Mouse (Mus musculus): ENCODE measurements around the gene 2410131K14Rik. TPM values are rescaled to one million over a fixed set of nuclear protein-coding genes. Genes with fewer than 3 reads are reported as not detected.
A peak's percentile ranks its signal among the peaks of the same experiment; 100 is the strongest.

Gene 2410131K14Rik
- polyA plus RNA-seq, 1 experiment: 24.7 TPM

DNA sequence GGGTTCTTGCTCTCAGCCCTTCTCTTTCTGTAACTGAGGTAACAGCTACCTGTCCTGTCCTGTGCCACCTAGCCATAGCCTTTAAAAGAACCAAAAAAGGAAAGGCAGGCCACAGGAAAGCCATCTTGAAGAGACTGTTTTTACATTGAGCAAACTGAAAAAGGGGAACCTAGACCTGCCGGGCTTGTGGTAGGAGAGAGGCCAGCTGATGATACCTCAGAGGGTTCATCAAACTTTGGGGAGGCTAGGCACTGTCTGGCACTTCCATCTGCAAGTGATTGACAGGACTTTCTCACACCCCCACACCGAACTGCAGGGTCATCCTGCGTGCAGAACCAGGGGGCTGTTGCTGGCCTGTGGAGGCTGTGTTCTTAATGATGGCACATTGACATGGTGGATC is 8.5 kb downstream of the 2410131K14Rik start:
- no peak for DNase-seq
- Histone ChIP-seq H3K4me3 (replicated peaks; ENCODE audit: insufficient read depth, low read depth, low read length) (no peak overlapping the region), H3K4me1 (ENCODE audit: control insufficient read depth, insufficient read depth, low read length) (peaks cover 7% of the 10 kb centered on the region), H3K27me3 (ENCODE audit: control insufficient read depth, insufficient read depth, low read length) (no peaks in the 10 kb centered on the region), H3K27ac (ENCODE audit: insufficient read depth, low read length) (no peak overlapping the region)
- WGBS: 88% methylated on average over 3 of the region's 3 CpGs
- TF ChIP-seq POLR2A (IDR thresholded peaks at IDR 0.05; ENCODE audit: borderline replicate concordance, insufficient read depth, low read length) (no peak), CTCF (IDR thresholded peaks at IDR 0.05; ENCODE audit: borderline replicate concordance, insufficient read depth, low read depth, low read length) (no peak)

DNA sequence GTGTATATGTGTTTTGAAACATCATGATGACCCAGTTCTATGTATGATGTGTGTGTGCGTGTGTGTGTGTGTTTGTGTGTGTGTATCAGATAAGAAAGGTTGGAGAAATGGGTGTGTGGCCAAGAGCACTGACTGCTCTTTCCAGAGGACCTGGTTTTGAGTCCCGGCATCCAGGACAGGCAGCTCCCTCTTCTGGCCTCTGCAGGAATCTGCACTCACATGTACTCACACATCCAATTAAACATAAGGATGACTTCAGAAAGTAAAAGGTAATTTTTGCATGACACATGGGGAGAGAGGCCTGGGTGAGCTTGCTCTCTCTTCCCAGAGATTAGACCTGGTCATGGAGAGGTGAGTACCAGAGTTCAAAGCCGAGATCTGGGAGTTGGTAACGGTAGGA is 12.0 kb downstream of the 2410131K14Rik start:
- no peak overlapping the region for H3K27ac ChIP-seq (ENCODE audit: insufficient read depth, low read length)
- 95% methylated on average over 4 of the region's 4 CpGs for WGBS
- H3K27me3 ChIP-seq (ENCODE audit: control insufficient read depth, insufficient read depth, low read length): no peaks in the 10 kb centered on the region
- DNase-seq: no peak
- TF ChIP-seq CTCF (IDR thresholded peaks at IDR 0.05; ENCODE audit: borderline replicate concordance, insufficient read depth, low read depth, low read length): 0 out of 2 replicates have a peak, but pooled peaks have one; percentile 14
- TF ChIP-seq POLR2A (IDR thresholded peaks at IDR 0.05; ENCODE audit: borderline replicate concordance, insufficient read depth, low read length): no peak
- peaks cover 19% of the 10 kb centered on the region for H3K4me1 ChIP-seq (ENCODE audit: control insufficient read depth, insufficient read depth, low read length)
- no peak overlapping the region for H3K4me3 ChIP-seq (replicated peaks; ENCODE audit: insufficient read depth, low read depth, low read length)

DNA sequence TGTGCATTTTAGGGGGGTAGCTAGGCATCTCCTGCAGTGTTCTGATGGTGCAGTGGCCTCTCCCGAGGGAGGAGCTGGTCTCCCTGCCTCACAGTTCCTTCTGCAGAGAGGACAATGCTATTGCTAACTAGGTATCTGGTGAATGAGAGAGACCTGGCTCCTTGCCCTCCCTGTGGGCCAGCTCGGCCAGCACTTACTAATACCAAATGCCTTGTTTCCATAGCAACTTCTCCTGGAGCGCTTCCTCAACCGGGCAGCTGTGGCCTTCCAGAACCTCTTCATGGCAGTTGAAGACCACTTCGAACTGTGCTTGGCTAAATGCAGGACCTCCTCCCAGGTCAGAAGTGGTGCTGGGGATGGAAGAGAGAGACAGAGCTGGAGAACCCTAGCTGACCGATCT is 14.1 kb downstream of the 2410131K14Rik start:
- no peak for TF ChIP-seq POLR2A (IDR thresholded peaks at IDR 0.05; ENCODE audit: borderline replicate concordance, insufficient read depth, low read length)
- no peak for TF ChIP-seq CTCF (IDR thresholded peaks at IDR 0.05; ENCODE audit: borderline replicate concordance, insufficient read depth, low read depth, low read length)
- 23% methylated on average over 6 of the region's 6 CpGs for WGBS
- peaks cover 19% of the 10 kb centered on the region for H3K4me1 ChIP-seq (ENCODE audit: control insufficient read depth, insufficient read depth, low read length)
- no peak overlapping the region for H3K4me3 ChIP-seq (replicated peaks; ENCODE audit: insufficient read depth, low read depth, low read length)
- peak; percentile 65 to 72 for DNase-seq
- no peaks in the 10 kb centered on the region for H3K27me3 ChIP-seq (ENCODE audit: control insufficient read depth, insufficient read depth, low read length)
- no peak overlapping the region for H3K27ac ChIP-seq (ENCODE audit: insufficient read depth, low read length)

DNA sequence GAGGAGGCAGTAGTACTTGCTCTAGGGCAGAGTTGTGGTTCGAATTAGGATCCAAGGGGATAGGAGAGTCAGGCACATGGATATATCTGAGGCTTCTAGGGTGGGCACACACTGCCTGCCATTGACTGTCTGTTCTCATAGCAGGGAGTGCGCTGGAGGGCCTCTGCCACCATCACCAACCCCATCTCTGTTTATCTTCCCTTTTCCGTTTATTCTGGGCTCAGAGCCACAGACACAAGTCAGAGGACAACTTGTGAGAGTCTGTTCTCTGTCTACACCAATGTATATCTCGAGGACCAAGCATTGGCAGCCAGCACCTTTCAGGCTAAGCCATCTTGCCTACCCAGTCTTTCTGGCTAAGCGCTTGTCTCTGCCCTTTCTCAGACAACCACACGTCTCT is 14.6 kb downstream of the 2410131K14Rik start:
- DNase-seq: no peak
- Histone ChIP-seq H3K4me1 (ENCODE audit: control insufficient read depth, insufficient read depth, low read length) (peaks cover 19% of the 10 kb centered on the region), H3K27ac (ENCODE audit: insufficient read depth, low read length) (no peak overlapping the region), H3K27me3 (ENCODE audit: control insufficient read depth, insufficient read depth, low read length) (no peaks in the 10 kb centered on the region), H3K4me3 (replicated peaks; ENCODE audit: insufficient read depth, low read depth, low read length) (no peak overlapping the region)
- no peak for TF ChIP-seq POLR2A (IDR thresholded peaks at IDR 0.05; ENCODE audit: borderline replicate concordance, insufficient read depth, low read length)
- no peak for TF ChIP-seq CTCF (IDR thresholded peaks at IDR 0.05; ENCODE audit: borderline replicate concordance, insufficient read depth, low read depth, low read length)
- WGBS: 77% methylated on average over 6 of the region's 6 CpGs

DNA sequence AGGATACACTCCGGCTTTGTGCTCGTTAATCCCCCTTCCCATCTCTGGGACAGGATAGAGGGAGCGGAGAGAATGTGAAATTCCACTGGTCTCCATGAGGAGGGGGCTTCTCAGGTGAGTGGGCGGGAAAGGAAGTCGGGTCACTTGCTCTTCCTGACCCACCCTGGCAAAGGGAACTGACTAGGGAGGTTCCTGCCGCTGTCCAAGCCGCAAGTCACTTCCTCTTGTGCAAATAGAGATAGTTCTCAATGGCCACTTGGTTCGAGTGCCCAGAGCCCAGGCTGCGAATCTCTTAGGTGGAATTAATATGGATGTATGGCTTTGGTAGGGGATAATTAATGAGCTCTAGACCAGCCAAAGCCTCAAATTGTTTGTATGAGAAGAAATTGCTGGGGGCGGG is 15.0 kb downstream of the 2410131K14Rik start:
- H3K4me1 ChIP-seq (ENCODE audit: control insufficient read depth, insufficient read depth, low read length): peaks cover 19% of the 10 kb centered on the region
- H3K27ac ChIP-seq (ENCODE audit: insufficient read depth, low read length): no peak overlapping the region
- H3K27me3 ChIP-seq (ENCODE audit: control insufficient read depth, insufficient read depth, low read length): no peaks in the 10 kb centered on the region
- no peak overlapping the region for H3K4me3 ChIP-seq (replicated peaks; ENCODE audit: insufficient read depth, low read depth, low read length)
- no peak for TF ChIP-seq POLR2A (IDR thresholded peaks at IDR 0.05; ENCODE audit: borderline replicate concordance, insufficient read depth, low read length)
- TF ChIP-seq CTCF (IDR thresholded peaks at IDR 0.05; ENCODE audit: borderline replicate concordance, insufficient read depth, low read depth, low read length): no peak
- 92% methylated on average over 10 of the region's 10 CpGs for WGBS
- no peak for DNase-seq

DNA sequence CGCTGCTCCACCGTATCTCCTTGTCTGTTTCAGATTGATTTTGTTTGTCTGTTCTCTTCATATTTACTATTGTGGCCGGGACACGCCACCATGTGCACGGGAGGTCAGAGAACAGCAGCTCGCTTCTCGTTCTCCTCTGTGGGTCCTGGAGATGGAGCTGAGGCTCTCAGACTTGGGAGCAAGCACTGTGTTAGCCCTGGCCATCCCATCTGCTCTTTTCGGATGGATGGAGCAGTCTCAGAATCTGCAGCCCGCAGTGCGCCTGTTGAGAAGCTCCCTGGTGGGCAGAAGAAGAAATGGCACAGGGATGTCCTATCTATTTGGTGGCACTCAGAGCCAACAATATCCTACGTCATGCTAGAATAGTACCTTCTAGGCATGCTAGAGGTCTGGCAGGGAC is 15.6 kb downstream of the 2410131K14Rik start:
- peaks cover 19% of the 10 kb centered on the region for H3K4me1 ChIP-seq (ENCODE audit: control insufficient read depth, insufficient read depth, low read length)
- no peak overlapping the region for H3K4me3 ChIP-seq (replicated peaks; ENCODE audit: insufficient read depth, low read depth, low read length)
- DNase-seq: peak; percentile 51 to 73
- TF ChIP-seq POLR2A (IDR thresholded peaks at IDR 0.05; ENCODE audit: borderline replicate concordance, insufficient read depth, low read length): no peak
- TF ChIP-seq CTCF (IDR thresholded peaks at IDR 0.05; ENCODE audit: borderline replicate concordance, insufficient read depth, low read depth, low read length): no peak
- H3K27ac ChIP-seq (ENCODE audit: insufficient read depth, low read length): no peak overlapping the region
- H3K27me3 ChIP-seq (ENCODE audit: control insufficient read depth, insufficient read depth, low read length): no peaks in the 10 kb centered on the region
- WGBS: 53% methylated on average over 11 of the region's 11 CpGs

DNA sequence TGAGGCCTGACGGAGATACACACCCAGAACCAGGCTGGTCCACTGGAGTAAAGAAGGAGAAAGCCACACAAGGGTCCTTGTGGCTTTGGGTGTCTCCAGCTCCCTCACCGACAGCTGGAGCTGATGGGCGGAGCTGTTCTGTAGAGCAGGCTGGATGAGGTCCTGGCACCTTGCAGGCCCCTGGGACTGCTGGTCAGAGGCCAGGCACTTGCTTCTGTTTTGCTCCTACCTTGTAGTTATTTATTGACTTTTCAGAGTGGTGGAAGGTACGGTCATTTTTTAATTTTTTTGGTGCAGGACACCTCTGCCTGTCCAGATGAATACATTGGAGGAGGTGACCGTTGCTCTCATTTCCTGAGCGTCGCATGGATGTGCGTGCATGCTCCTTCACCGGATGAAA is 16.2 kb downstream of the 2410131K14Rik start:
- H3K4me1 ChIP-seq (ENCODE audit: control insufficient read depth, insufficient read depth, low read length): peaks cover 19% of the 10 kb centered on the region
- TF ChIP-seq POLR2A (IDR thresholded peaks at IDR 0.05; ENCODE audit: borderline replicate concordance, insufficient read depth, low read length) (no peak), CTCF (IDR thresholded peaks at IDR 0.05; ENCODE audit: borderline replicate concordance, insufficient read depth, low read depth, low read length) (no peak)
- DNase-seq: no peak
- 78% methylated on average over 9 of the region's 9 CpGs for WGBS
- H3K4me3 ChIP-seq (replicated peaks; ENCODE audit: insufficient read depth, low read depth, low read length): no peak overlapping the region
- H3K27ac ChIP-seq (ENCODE audit: insufficient read depth, low read length): no peak overlapping the region
- H3K27me3 ChIP-seq (ENCODE audit: control insufficient read depth, insufficient read depth, low read length): no peaks in the 10 kb centered on the region

DNA sequence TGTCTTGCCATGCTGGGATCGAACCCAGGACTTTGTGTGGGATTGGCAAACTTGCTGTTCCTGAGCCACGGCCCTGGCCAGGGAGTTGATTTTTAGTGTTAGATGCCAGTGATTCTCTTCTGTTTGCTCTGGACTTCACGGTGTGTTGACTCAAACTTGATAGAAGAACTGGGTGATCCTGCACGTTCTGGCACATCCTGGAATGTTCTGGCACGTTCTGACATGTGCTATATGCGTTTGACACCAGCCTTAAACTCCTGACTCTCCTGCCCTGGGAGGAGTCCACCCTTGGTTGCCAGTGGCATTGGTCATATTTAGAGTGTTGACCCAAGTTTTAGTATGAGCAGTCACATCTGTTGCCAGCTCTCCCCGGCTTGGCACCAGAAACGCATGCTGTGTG is 17.4 kb downstream of the 2410131K14Rik start:
- H3K4me3 ChIP-seq (replicated peaks; ENCODE audit: insufficient read depth, low read depth, low read length): no peak overlapping the region
- no peak overlapping the region for H3K27ac ChIP-seq (ENCODE audit: insufficient read depth, low read length)
- TF ChIP-seq CTCF (IDR thresholded peaks at IDR 0.05; ENCODE audit: borderline replicate concordance, insufficient read depth, low read depth, low read length) (no peak), POLR2A (IDR thresholded peaks at IDR 0.05; ENCODE audit: borderline replicate concordance, insufficient read depth, low read length) (no peak)
- no peak for DNase-seq
- WGBS: 63% methylated on average over 8 of the region's 8 CpGs
- H3K4me1 ChIP-seq (ENCODE audit: control insufficient read depth, insufficient read depth, low read length): peaks cover 19% of the 10 kb centered on the region
- no peaks in the 10 kb centered on the region for H3K27me3 ChIP-seq (ENCODE audit: control insufficient read depth, insufficient read depth, low read length)

All from cerebellum, adult 2 months (tissue).